16 mouse cellular contexts compared by ENCODE assay signal in genomic region chr2:34086130-34086529, GRCm38 (mm10).
DNase-seq lines count a peak whose midpoint lies in the region; ATAC-seq and TF ChIP-seq lines count a peak whose summit lies in the region.
"Had no signal": no experiment of that assay in that cellular context is flagged by ENCODE, and none has a peak within 500 bp of the region (broad histone marks: within the 10 kb centered on the region; RNA-seq: fewer than 3 reads in every experiment).

No protein-coding gene starts in this region.

- no peak overlapping the region for H3K9ac ChIP-seq in forebrain, embryonic 14.5 days (ENCODE audit: low read length)
- H3K9ac ChIP-seq in forebrain, embryonic 12.5 days: no peak overlapping the region
- H3K9ac ChIP-seq in midbrain, postnatal 0 days (replicated peaks; ENCODE audit: low read length, poor library complexity, severe bottlenecking): no peak overlapping the region
- no peak overlapping the region for H3K9ac ChIP-seq in hindbrain, embryonic 16.5 days (ENCODE audit: low read depth, low read length)
- H3K9ac ChIP-seq in heart, embryonic 11.5 days (ENCODE audit: low read depth, low read length): no peak overlapping the region
- H3K9ac ChIP-seq: heart, embryonic 12.5 days; kidney, embryonic 15.5 days; liver, embryonic 12.5 days; neural tube, embryonic 12.5 days had no signal

- 36% methylated on average over 3 of the region's 3 CpGs for WGBS in forebrain, embryonic 14.5 days
- 78% methylated on average over 3 of the region's 3 CpGs for WGBS in forebrain, embryonic 12.5 days
- 55% methylated on average over 3 of the region's 3 CpGs for WGBS in midbrain, postnatal 0 days
- WGBS in midbrain, embryonic 10.5 days: 90% methylated on average over 3 of the region's 3 CpGs
- 50% methylated on average over 3 of the region's 3 CpGs for WGBS in hindbrain, embryonic 16.5 days
- WGBS in heart, embryonic 11.5 days (ENCODE audit: insufficient replicate concordance): 74% methylated on average over 3 of the region's 3 CpGs

- H3K36me3 ChIP-seq in forebrain, embryonic 14.5 days (ENCODE audit: control insufficient read depth, insufficient read depth, low read length): no peaks in the 10 kb centered on the region
- no peaks in the 10 kb centered on the region for H3K36me3 ChIP-seq in forebrain, embryonic 12.5 days (replicated peaks)
- no peaks in the 10 kb centered on the region for H3K36me3 ChIP-seq in midbrain, postnatal 0 days (ENCODE audit: insufficient read depth, low read length)
- no peaks in the 10 kb centered on the region for H3K36me3 ChIP-seq in midbrain, embryonic 10.5 days
- no peaks in the 10 kb centered on the region for H3K36me3 ChIP-seq in hindbrain, embryonic 16.5 days (ENCODE audit: control insufficient read depth, insufficient read depth, low read length)
- no peaks in the 10 kb centered on the region for H3K36me3 ChIP-seq in heart, embryonic 11.5 days (ENCODE audit: control insufficient read depth, insufficient read depth, low read length)
- H3K36me3 ChIP-seq: heart, embryonic 12.5 days; kidney, embryonic 15.5 days; liver, embryonic 12.5 days; neural tube, embryonic 12.5 days had no signal

- no peaks in the 10 kb centered on the region for H3K9me3 ChIP-seq in forebrain, embryonic 14.5 days (replicated peaks; ENCODE audit: control insufficient read depth, low read length)
- H3K9me3 ChIP-seq in forebrain, embryonic 12.5 days: 0 out of 2 replicates have a peak, but pooled peaks cover 4% of the 10 kb centered on the region
- H3K9me3 ChIP-seq in midbrain, postnatal 0 days (ENCODE audit: low read length): no peaks in the 10 kb centered on the region
- peaks cover 2% of the 10 kb centered on the region; the same call in 1 of the 2 replicates for H3K9me3 ChIP-seq in midbrain, embryonic 10.5 days (replicated peaks)
- no peaks in the 10 kb centered on the region for H3K9me3 ChIP-seq in hindbrain, embryonic 16.5 days (ENCODE audit: control insufficient read depth, low read length)
- no peaks in the 10 kb centered on the region for H3K9me3 ChIP-seq in heart, embryonic 11.5 days (replicated peaks; ENCODE audit: control insufficient read depth, low read length)
- H3K9me3 ChIP-seq: kidney, embryonic 15.5 days; liver, embryonic 12.5 days; neural tube, embryonic 12.5 days had no signal

- no peak overlapping the region for H3K27ac ChIP-seq in forebrain, embryonic 14.5 days (ENCODE audit: low read depth, low read length)
- H3K27ac ChIP-seq in forebrain, embryonic 12.5 days: no peak overlapping the region
- H3K27ac ChIP-seq in midbrain, postnatal 0 days (ENCODE audit: low read depth, low read length): no peak overlapping the region
- H3K27ac ChIP-seq in midbrain, embryonic 10.5 days (replicated peaks): no peak overlapping the region
- no peak overlapping the region for H3K27ac ChIP-seq in hindbrain, embryonic 16.5 days (ENCODE audit: low read depth, low read length)
- no peak overlapping the region for H3K27ac ChIP-seq in heart, embryonic 11.5 days (ENCODE audit: low read depth, low read length)
- H3K27ac ChIP-seq: kidney, embryonic 15.5 days; liver, embryonic 12.5 days; neural tube, embryonic 12.5 days had no signal

- H3K27me3 ChIP-seq in forebrain, embryonic 14.5 days (replicated peaks; ENCODE audit: control insufficient read depth, insufficient read depth, low read length): no peaks in the 10 kb centered on the region
- H3K27me3 ChIP-seq in forebrain, embryonic 12.5 days: peaks cover 3% of the 10 kb centered on the region; the same call in 1 of the 2 replicates
- H3K27me3 ChIP-seq in midbrain, postnatal 0 days (ENCODE audit: insufficient read depth, low read length): no peaks in the 10 kb centered on the region
- no peaks in the 10 kb centered on the region for H3K27me3 ChIP-seq in midbrain, embryonic 10.5 days (ENCODE audit: low read depth, poor library complexity, severe bottlenecking)
- no peaks in the 10 kb centered on the region for H3K27me3 ChIP-seq in hindbrain, embryonic 16.5 days (replicated peaks; ENCODE audit: control insufficient read depth, insufficient read depth, low read length)
- no peaks in the 10 kb centered on the region; the same call in 1 of the 2 replicates for H3K27me3 ChIP-seq in heart, embryonic 11.5 days (ENCODE audit: control insufficient read depth, insufficient read depth, low read length)
- H3K27me3 ChIP-seq: kidney, embryonic 15.5 days; liver, embryonic 12.5 days; neural tube, embryonic 12.5 days had no signal

- no peak overlapping the region for H3K4me3 ChIP-seq in forebrain, embryonic 14.5 days (ENCODE audit: low read depth, low read length)
- no peak overlapping the region for H3K4me3 ChIP-seq in forebrain, embryonic 12.5 days (replicated peaks)
- no peak overlapping the region for H3K4me3 ChIP-seq in midbrain, postnatal 0 days (ENCODE audit: low read depth, low read length)
- no peak overlapping the region for H3K4me3 ChIP-seq in midbrain, embryonic 10.5 days
- no peak overlapping the region for H3K4me3 ChIP-seq in hindbrain, embryonic 16.5 days (ENCODE audit: low read length)
- H3K4me3 ChIP-seq in heart, embryonic 11.5 days (ENCODE audit: low read depth, low read length): no peak overlapping the region
- H3K4me3 ChIP-seq: heart, embryonic 12.5 days; kidney, embryonic 15.5 days; liver, embryonic 12.5 days; neural tube, embryonic 12.5 days had no signal

- DNase-seq in forebrain, embryonic 14.5 days (ENCODE audit: low spot score): peak; percentile 78
- peak; percentile 81 for DNase-seq in midbrain, postnatal 0 days (ENCODE audit: low spot score)
- no peak for DNase-seq in midbrain, embryonic 10.5 days (ENCODE audit: low spot score)
- peak; percentile 76 to 80 for DNase-seq in right cerebral cortex, postnatal 10 days (ENCODE audit: low spot score in 2 of 2)
- no peak for DNase-seq in heart, postnatal 36 days
- DNase-seq: embryo, embryonic 11 days; gastrocnemius, postnatal 14 days had no signal

- no peaks in the 10 kb centered on the region; the same call in 1 of the 2 replicates for H3K4me1 ChIP-seq in forebrain, embryonic 14.5 days (ENCODE audit: control insufficient read depth, insufficient read depth, low read length)
- H3K4me1 ChIP-seq in forebrain, embryonic 12.5 days: peaks cover 9% of the 10 kb centered on the region; the same call in 1 of the 2 replicates
- H3K4me1 ChIP-seq in midbrain, postnatal 0 days (ENCODE audit: insufficient read depth, low read length): no peaks in the 10 kb centered on the region; the same call in 1 of the 2 replicates
- peaks cover 22% of the 10 kb centered on the region for H3K4me1 ChIP-seq in midbrain, embryonic 10.5 days
- no peaks in the 10 kb centered on the region for H3K4me1 ChIP-seq in hindbrain, embryonic 16.5 days (ENCODE audit: control insufficient read depth, insufficient read depth, low read depth, low read length)
- no peaks in the 10 kb centered on the region for H3K4me1 ChIP-seq in heart, embryonic 11.5 days (ENCODE audit: control insufficient read depth, insufficient read depth, low read length)
- H3K4me1 ChIP-seq: heart, embryonic 12.5 days; kidney, embryonic 15.5 days; liver, embryonic 12.5 days had no signal

- H3K4me2 ChIP-seq in forebrain, embryonic 14.5 days (ENCODE audit: low read length): no peak overlapping the region
- H3K4me2 ChIP-seq in forebrain, embryonic 12.5 days: no peak overlapping the region
- no peak overlapping the region for H3K4me2 ChIP-seq in midbrain, postnatal 0 days (ENCODE audit: low read depth, low read length, poor library complexity, severe bottlenecking)
- H3K4me2 ChIP-seq in hindbrain, embryonic 16.5 days (ENCODE audit: low read length): no peak overlapping the region
- H3K4me2 ChIP-seq in heart, embryonic 11.5 days: no peak overlapping the region
- H3K4me2 ChIP-seq: heart, embryonic 12.5 days; kidney, embryonic 15.5 days; liver, embryonic 12.5 days; neural tube, embryonic 12.5 days had no signal

- peak; percentile 79 for ATAC-seq in forebrain, embryonic 14.5 days
- ATAC-seq in forebrain, embryonic 12.5 days (ENCODE audit: low FRiP score): no peak
- ATAC-seq in midbrain, postnatal 0 days (ENCODE audit: low FRiP score): no peak
- ATAC-seq in hindbrain, embryonic 16.5 days: peak; percentile 79
- ATAC-seq in heart, embryonic 11.5 days (replicated peaks; ENCODE audit: insufficient number of reproducible peaks, low FRiP score, low TSS enrichment): no peak
- ATAC-seq: CD4-positive, CD25-positive, alpha-beta regulatory T cell, adult 4 months; liver, embryonic 12.5 days; lung, postnatal 0 days had no signal

- intact Hi-C loops in heart, postnatal 36 days (cut with DNase I): no loop called here

- no peak for TF ChIP-seq CTCF in midbrain, postnatal 0 days (IDR thresholded peaks at IDR 0.05)

Comparison
In these comparisons a context has a peak if more than half of its experiments do, and no peak if none do; other contexts are left out.
1. ATAC-seq: peak in forebrain, embryonic 14.5 days (single experiment) and hindbrain, embryonic 16.5 days (single experiment); none in forebrain, embryonic 12.5 days (single experiment), midbrain, postnatal 0 days (single experiment) and heart, embryonic 11.5 days (single experiment).
2. DNase-seq: peak in forebrain, embryonic 14.5 days (single experiment), midbrain, postnatal 0 days (single experiment) and right cerebral cortex, postnatal 10 days (2 of 2); none in midbrain, embryonic 10.5 days (single experiment) and heart, postnatal 36 days (0 of 2).